Mouse (Mus musculus) C2C12 (cell line): ENCODE data around the gene Gfy. TPM values are rescaled to one million over a fixed set of nuclear protein-coding genes. Genes with fewer than 3 reads are reported as not detected.
"Not testable (repeated sequence)": the region's sequence is repeated elsewhere in the genome, so short reads cannot be mapped to it uniquely, and the experiment has no call there.

Source experiments
- H3K27me3 ChIP-seq: one replicate; pipeline ENCODE4 v1.6.1; 2011; ENCODE audit not compliant: control insufficient read depth, insufficient read depth, insufficient read length
- H3K36me3 ChIP-seq: one replicate; pipeline ENCODE4 v1.6.1; 2011; ENCODE audit not compliant: control insufficient read depth, insufficient read depth
- H3K4me3 ChIP-seq: one replicate; pipeline ENCODE4 v1.5.1; 2011; ENCODE audit warnings: mild to moderate bottlenecking, control low read depth; ENCODE audit not compliant: poor library complexity, insufficient read depth, severe bottlenecking
- H3K79me2 ChIP-seq: one replicate; pipeline ENCODE4 v1.6.1; 2011; ENCODE audit not compliant: control insufficient read depth, insufficient read depth
- H3K79me3 ChIP-seq: one replicate; pipeline ENCODE4 v1.6.1; 2011; ENCODE audit warnings: low read depth, control low read depth
- H3ac ChIP-seq: one replicate; pipeline ENCODE3; 2011; ENCODE audit warnings: low read depth; ENCODE audit not compliant: control insufficient read depth, insufficient read length
- CEBPB ChIP-seq: IDR thresholded peaks from one replicate; pipeline ENCODE4 v1.6.1; 2011; ENCODE audit warnings: low read depth, mild to moderate bottlenecking, control low read depth, moderate library complexity
- CTCF ChIP-seq: IDR thresholded peaks from one replicate; pipeline ENCODE4 v1.5.1; 2011; ENCODE audit not compliant: control insufficient read depth, insufficient read depth, insufficient read length
- FOSL1 ChIP-seq: IDR thresholded peaks from one replicate; pipeline ENCODE4 v1.8.0; 2011; ENCODE audit warnings: mild to moderate bottlenecking, low read length; ENCODE audit not compliant: poor library complexity, insufficient read depth, severe bottlenecking
- MAX ChIP-seq: IDR thresholded peaks from one replicate; pipeline ENCODE4 v1.6.1; 2011; ENCODE audit warnings: mild to moderate bottlenecking, control low read depth
- MYOD1 ChIP-seq: IDR thresholded peaks from one replicate; pipeline ENCODE4 v1.6.1; 2011; ENCODE audit warnings: low read depth; ENCODE audit not compliant: control insufficient read depth, insufficient read length
- MYOG ChIP-seq: IDR thresholded peaks from one replicate; pipeline ENCODE4 v1.6.1; 2011; ENCODE audit not compliant: control insufficient read depth, insufficient read length; ENCODE audit errors: extremely low read depth
- USF1 ChIP-seq: IDR thresholded peaks from one replicate; pipeline ENCODE4 v1.6.1; 2011; ENCODE audit warnings: low read depth, mild to moderate bottlenecking, control low read depth, moderate library complexity
- polyA plus RNA-seq: library from polyadenylated mRNA; unstranded; fragments of >200 nt; fragmentation: generic; extraction: Trizol; gene quantifications from one replicate; pipeline ENCODE4 v1.2.1, GENCODE M21; 2012; ENCODE audit warnings: missing spikeins

Gene Gfy
- polyA plus RNA-seq, 1 experiment = not detected

DNA sequence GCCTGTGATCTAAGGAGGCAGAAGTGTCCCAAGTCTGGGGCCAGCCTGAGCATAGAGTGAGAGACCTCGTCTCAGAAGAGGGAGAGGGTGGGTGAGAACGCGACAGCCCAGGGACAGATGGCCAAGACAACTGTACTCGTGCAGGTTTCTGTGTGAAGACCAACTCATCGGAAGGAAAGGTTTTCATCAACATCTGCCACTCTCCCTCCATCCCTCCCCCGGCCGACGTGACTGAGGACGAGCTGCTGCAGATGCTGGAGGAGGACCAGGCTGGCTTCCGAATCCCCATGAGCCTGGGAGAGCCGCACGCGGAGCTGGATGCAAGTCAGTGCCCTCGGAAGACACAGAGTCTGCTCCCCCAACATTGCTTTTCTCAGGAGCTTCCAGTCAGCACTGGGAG is 21.9 kb downstream of the Gfy start:
- Histone ChIP-seq H3K79me3 (no peaks in the 10 kb centered on the region), H3K4me3 (no peak overlapping the region), H3ac (no peak overlapping the region), H3K36me3 (no peaks in the 10 kb centered on the region), H3K27me3 (no peaks in the 10 kb centered on the region), H3K79me2 (peaks cover 6% of the 10 kb centered on the region)
- no peak for TF ChIP-seq CTCF
- TF ChIP-seq CEBPB = no peak
- TF ChIP-seq FOSL1 = no peak
- no peak for TF ChIP-seq MAX
- TF ChIP-seq MYOD1 = no peak
- TF ChIP-seq USF1 = no peak
- no peak for TF ChIP-seq MYOG

DNA sequence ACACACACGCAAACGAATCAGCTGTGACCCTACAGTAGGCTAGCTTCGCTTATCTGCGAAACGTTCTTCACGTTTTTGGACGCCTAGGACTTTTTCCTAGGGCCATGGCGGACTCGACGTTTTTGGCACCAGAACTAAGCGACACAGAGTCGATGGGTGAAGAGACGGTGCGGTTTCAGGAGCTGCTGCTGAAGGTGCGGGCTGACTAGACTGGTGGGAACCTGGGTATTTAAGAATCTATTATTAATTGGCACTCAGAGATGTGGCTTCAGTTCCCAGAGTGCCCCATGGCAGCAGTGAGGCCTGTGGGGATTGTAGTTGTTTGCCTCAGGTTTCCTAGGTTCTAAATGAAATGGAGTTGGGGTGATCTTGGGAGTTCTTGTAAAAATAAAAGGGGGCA is 23.2 kb downstream of the Gfy start:
- no peak overlapping the region for H3K4me3 ChIP-seq
- H3ac ChIP-seq = no peak overlapping the region
- TF ChIP-seq USF1 = no peak
- peaks cover 6% of the 10 kb centered on the region for H3K79me2 ChIP-seq
- no peaks in the 10 kb centered on the region for H3K79me3 ChIP-seq
- no peaks in the 10 kb centered on the region for H3K27me3 ChIP-seq
- no peaks in the 10 kb centered on the region for H3K36me3 ChIP-seq

DNA sequence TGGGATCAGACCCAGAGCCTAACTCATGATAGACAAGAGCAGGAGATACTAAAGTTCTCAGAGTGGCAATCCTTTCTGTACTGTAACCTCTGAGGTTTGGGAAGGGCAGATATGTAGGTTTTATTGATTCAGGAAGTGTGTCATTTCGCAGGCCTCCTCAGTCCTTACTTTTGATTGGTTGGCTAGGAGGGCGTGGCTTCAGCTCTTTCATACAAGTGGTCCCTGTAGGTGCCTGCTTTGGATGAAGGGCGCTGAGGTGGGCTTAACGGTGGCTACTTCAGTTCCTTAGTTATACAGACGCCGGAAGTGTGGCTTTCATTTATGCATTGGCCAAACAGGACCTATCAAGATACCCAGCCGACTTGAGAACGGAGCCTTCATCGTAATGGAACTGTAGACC is 23.8 kb downstream of the Gfy start:
- H3ac ChIP-seq = no peak overlapping the region
- no peaks in the 10 kb centered on the region for H3K79me3 ChIP-seq
- TF ChIP-seq FOSL1 (no peak), USF1 (no peak), CTCF (no peak), MYOD1 (no peak), CEBPB (no peak)
- no peaks in the 10 kb centered on the region for H3K36me3 ChIP-seq
- no peak overlapping the region for H3K4me3 ChIP-seq
- no peaks in the 10 kb centered on the region for H3K27me3 ChIP-seq
- H3K79me2 ChIP-seq = peaks cover 6% of the 10 kb centered on the region

DNA sequence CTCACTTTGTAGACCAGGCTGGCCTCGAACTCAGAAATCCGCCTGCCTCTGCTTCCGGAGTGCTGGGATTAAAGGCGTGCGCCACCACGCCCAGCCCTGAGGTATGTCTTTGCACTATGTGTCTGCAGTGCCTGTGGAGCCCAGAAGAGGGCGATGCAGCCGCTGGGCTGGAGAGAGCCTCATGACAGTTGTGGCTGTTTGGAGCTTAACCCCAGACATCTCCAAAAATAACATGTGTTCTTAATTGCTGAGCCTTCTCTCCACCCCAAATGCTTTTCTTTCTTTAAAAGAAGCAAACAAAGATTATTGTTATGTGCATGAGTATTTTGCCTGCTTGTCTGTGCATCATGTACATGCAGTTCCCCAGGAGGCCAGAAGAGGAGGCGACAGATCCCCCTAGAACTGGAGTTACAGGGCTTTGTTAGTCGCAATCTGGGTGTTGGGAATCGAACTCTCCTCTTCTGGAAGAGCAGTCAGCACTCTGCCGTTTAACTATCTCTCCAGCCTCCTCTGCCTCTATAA is 24.3 kb downstream of the Gfy start:
- Histone ChIP-seq H3K79me3 (no peaks in the 10 kb centered on the region), H3ac (no peak overlapping the region), H3K4me3 (no peak overlapping the region), H3K79me2 (peaks cover 6% of the 10 kb centered on the region), H3K27me3 (no peaks in the 10 kb centered on the region), H3K36me3 (no peaks in the 10 kb centered on the region)
- TF ChIP-seq CTCF = peak; percentile 28
- no peak for TF ChIP-seq FOSL1

DNA sequence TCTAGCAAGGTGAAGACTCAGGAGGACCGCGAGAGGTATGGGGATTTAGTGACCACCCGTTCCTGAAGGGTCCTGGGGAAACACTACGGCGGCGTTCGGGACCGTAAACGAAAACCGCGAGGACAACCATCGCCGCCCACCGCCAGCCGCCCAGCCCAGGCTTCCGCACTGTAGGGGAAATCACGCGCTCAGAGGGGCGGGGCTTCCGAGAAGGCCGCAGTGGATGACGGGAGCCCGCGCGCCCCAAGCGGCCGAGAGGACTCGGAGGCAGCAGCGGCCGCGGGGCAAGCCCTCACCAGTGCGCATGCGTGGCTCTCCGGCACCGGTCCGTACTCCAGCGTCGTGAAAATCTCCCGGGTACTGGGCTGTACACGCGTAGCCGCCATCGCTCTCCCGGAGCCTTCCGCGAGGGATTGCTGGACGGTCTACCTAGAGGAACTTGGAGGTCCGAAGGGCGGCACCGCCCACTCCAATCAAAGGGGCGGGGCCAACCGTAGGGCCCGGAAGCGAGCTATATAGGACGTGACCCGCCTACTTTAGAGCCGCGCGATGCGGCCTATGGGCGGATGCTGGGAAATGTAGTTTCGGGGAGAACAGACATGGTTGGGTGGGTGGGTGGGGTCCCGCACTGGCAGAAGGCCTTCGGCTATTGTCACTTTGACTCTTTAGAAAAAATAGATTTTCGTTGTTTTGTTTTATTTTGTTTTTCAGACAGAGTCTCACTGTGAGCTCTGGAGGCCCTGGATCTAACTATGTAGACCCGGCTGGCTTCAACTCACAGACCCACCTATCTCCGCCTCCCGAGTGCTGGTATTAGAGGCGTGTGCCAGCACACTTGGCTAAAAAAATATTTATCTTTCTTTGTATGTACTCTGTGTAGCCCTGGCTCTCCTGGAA is 25.0 kb downstream of the Gfy start, which contains the start of the genes Pih1d1 and Aldh16a1:
Gene Pih1d1, plus strand, starts transcription at position 208 of the 897 bp plus-strand sequence.
Gene Aldh16a1, minus strand, starts transcription at position 489 of the 897 bp plus-strand sequence.
- no peak for TF ChIP-seq FOSL1
- no peak for TF ChIP-seq MYOD1
- no peak for TF ChIP-seq CEBPB
- TF ChIP-seq MYOG = no peak
- TF ChIP-seq CTCF = peak; percentile 50
- TF ChIP-seq MAX = no peak
- TF ChIP-seq USF1 = no peak
- H3ac ChIP-seq = peak within 1 kb of the TSS; percentile 85

GRCm38 (mm10) chr7:45153586-45153985 is 25.8 kb downstream of the Gfy start:
- TF ChIP-seq USF1 (no peak), FOSL1 (no peak), MYOD1 (no peak), MYOG (no peak)
- H3K79me3 ChIP-seq = no peaks in the 10 kb centered on the region
- peaks cover 6% of the 10 kb centered on the region for H3K79me2 ChIP-seq
- peak overlapping the region; percentile 55 for H3K4me3 ChIP-seq
- no peaks in the 10 kb centered on the region for H3K36me3 ChIP-seq
- H3K27me3 ChIP-seq = no peaks in the 10 kb centered on the region
- H3ac ChIP-seq = peak overlapping the region; percentile 85

More for the DNA sequence above, 25.0 kb downstream of the Gfy start, which contains the start of the genes Pih1d1 and Aldh16a1:
- Histone ChIP-seq H3K4me3 (peak within 1 kb of the TSS; percentile 55), H3K79me2 (peaks cover 6% of the 10 kb centered on the region), H3K36me3 (no peaks in the 10 kb centered on the region), H3K79me3 (no peaks in the 10 kb centered on the region), H3K27me3 (no peaks in the 10 kb centered on the region)

GRCm38 (mm10) chr7:45153052-45153451 is 26.3 kb downstream of the Gfy start:
- H3K79me2 ChIP-seq, H3K4me3 ChIP-seq, H3ac ChIP-seq, H3K36me3 ChIP-seq, H3K79me3 ChIP-seq, H3K27me3 ChIP-seq: not testable (repeated sequence)
